Mouse (Mus musculus) heart, embryonic 12.5 days (tissue): Measurements from ENCODE around the gene Glt6d1. TPM values are rescaled to one million over a fixed set of nuclear protein-coding genes. Genes with fewer than 3 reads are reported as not detected.

ENCODE experiments used
- ATAC-seq: fragments of 200-750 bp; cut with Nextera tagmentation; 2 replicates; pipeline ENCODE4 v1.8.0; 2017; ENCODE audit warnings: moderate TSS enrichment, moderate library complexity; ENCODE audit not compliant: insufficient number of reproducible peaks, low FRiP score
- H3K27ac ChIP-seq: fragments of 300-500 bp; sonication (generic); 2 replicates; pipeline ENCODE4 v1.5.1; 2016; ENCODE audit warnings: mild to moderate bottlenecking, moderate library complexity; ENCODE audit not compliant: poor library complexity, severe bottlenecking
- H3K27me3 ChIP-seq: fragments of 300-500 bp; sonication (generic); replicated peaks from 2 replicates; pipeline ENCODE4 v1.6.1; 2016; ENCODE audit warnings: mild to moderate bottlenecking, moderate library complexity
- H3K36me3 ChIP-seq: fragments of 300-500 bp; sonication (generic); 2 replicates; pipeline ENCODE4 v1.6.1; 2016; ENCODE audit warnings: mild to moderate bottlenecking, moderate library complexity
- H3K4me1 ChIP-seq: fragments of 300-500 bp; sonication (generic); replicated peaks from 2 replicates; pipeline ENCODE4 v1.6.1; 2016; ENCODE audit warnings: mild to moderate bottlenecking
- H3K4me2 ChIP-seq: fragments of 300-500 bp; sonication (generic); 2 replicates; pipeline ENCODE4 v1.6.1; 2016; ENCODE audit warnings: mild to moderate bottlenecking, moderate library complexity
- H3K4me3 ChIP-seq: fragments of 300-500 bp; sonication (generic); 2 replicates; pipeline ENCODE4 v1.5.1; 2016; ENCODE audit warnings: mild to moderate bottlenecking
- H3K9ac ChIP-seq: fragments of 300-500 bp; sonication (generic); 2 replicates; pipeline ENCODE4 v1.6.1; 2016; ENCODE audit warnings: mild to moderate bottlenecking, moderate library complexity
- H3K9me3 ChIP-seq: fragments of 300-500 bp; sonication (generic); replicated peaks from 2 replicates; pipeline ENCODE4 v1.6.1; 2016; ENCODE audit warnings: mild to moderate bottlenecking, moderate library complexity
- WGBS: fragments of 180-500 bp; shearing (Covaris S2); methylation state at CpG from one replicate; pipeline ENCODE4 v1.1.7; 2016; 5-methylcytosine and 5-hydroxymethylcytosine counted together
- polyA plus RNA-seq: library from polyadenylated mRNA; unstranded; fragments of >200 nt; fragmentation: Nextera tagmentation; extraction: Ambion mirVana; gene quantifications from 2 replicates; pipeline ENCODE4 v1.2.1, GENCODE M21; 2016

Glt6d1 gene
- polyA plus RNA-seq, 1 experiment from 2014 or later: not detected

- H3K27ac ChIP-seq: no peak overlapping the region
- no peaks in the 10 kb centered on the region for H3K36me3 ChIP-seq
- H3K9me3 ChIP-seq: no peaks in the 10 kb centered on the region
- H3K4me2 ChIP-seq: no peak overlapping the region
- no peak overlapping the region for H3K9ac ChIP-seq
- WGBS: 15% methylated on average over 2 of the region's 2 CpGs
- H3K27me3 ChIP-seq: no peaks in the 10 kb centered on the region
- H3K4me3 ChIP-seq: no peak overlapping the region
- H3K4me1 ChIP-seq: no peaks in the 10 kb centered on the region
- ATAC-seq: no peak
Observed at GRCm38 (mm10) chr2:25797635-25798034, 18.0 kb downstream of the Glt6d1 start.

- WGBS: 61% methylated on average over 3 of the region's 3 CpGs
- H3K27ac ChIP-seq: no peak overlapping the region
- no peaks in the 10 kb centered on the region for H3K4me1 ChIP-seq
- ATAC-seq: no peak
- H3K4me3 ChIP-seq: no peak overlapping the region
- no peak overlapping the region for H3K9ac ChIP-seq
- no peaks in the 10 kb centered on the region for H3K27me3 ChIP-seq
- no peaks in the 10 kb centered on the region for H3K36me3 ChIP-seq
- no peak overlapping the region for H3K4me2 ChIP-seq
- no peaks in the 10 kb centered on the region for H3K9me3 ChIP-seq
Observed at GRCm38 (mm10) chr2:25789092-25789491, 26.6 kb downstream of the Glt6d1 start.

GRCm38 (mm10) chr2:25785573-25786322, 29.9 kb downstream of the Glt6d1 start:
- WGBS: 66% methylated on average over 5 of the region's 5 CpGs
- no peak overlapping the region for H3K4me2 ChIP-seq
- no peak overlapping the region for H3K9ac ChIP-seq
- H3K9me3 ChIP-seq: no peaks in the 10 kb centered on the region
- 0 out of 2 replicates have a peak, but pooled peaks cover 3% of the 10 kb centered on the region for H3K27me3 ChIP-seq
- no peak overlapping the region for H3K27ac ChIP-seq
- no peaks in the 10 kb centered on the region for H3K36me3 ChIP-seq
- H3K4me1 ChIP-seq: no peaks in the 10 kb centered on the region
- no peak for ATAC-seq
- no peak overlapping the region for H3K4me3 ChIP-seq

GRCm38 (mm10) chr2:25781957-25782356, 33.7 kb downstream of the Glt6d1 start, which contains the start of gene Gm13539:
Gene Gm13539, plus strand, starts transcription at chr2:25782257.
- Histone ChIP-seq H3K9me3 (no peaks in the 10 kb centered on the region), H3K4me3 (no peak within 1 kb of the TSS), H3K27me3 (0 out of 2 replicates have a peak, but pooled peaks cover 3% of the 10 kb centered on the region), H3K4me1 (no peaks in the 10 kb centered on the region), H3K4me2 (no peak within 1 kb of the TSS), H3K36me3 (no peaks in the 10 kb centered on the region), H3K27ac (no peak within 1 kb of the TSS), H3K9ac (no peak within 1 kb of the TSS)
- WGBS: 78% methylated on average over 3 of the region's 3 CpGs
- no peak for ATAC-seq

GRCm38 (mm10) chr2:25780921-25781320, 34.7 kb downstream of the Glt6d1 start:
- 65% methylated on average over 4 of the region's 4 CpGs for WGBS
- H3K27me3 ChIP-seq: 0 out of 2 replicates have a peak, but pooled peaks cover 3% of the 10 kb centered on the region
- no peaks in the 10 kb centered on the region for H3K9me3 ChIP-seq
- H3K4me1 ChIP-seq: no peaks in the 10 kb centered on the region
- H3K36me3 ChIP-seq: no peaks in the 10 kb centered on the region
- no peak overlapping the region for H3K4me3 ChIP-seq
- H3K27ac ChIP-seq: no peak overlapping the region
- no peak overlapping the region for H3K9ac ChIP-seq
- no peak overlapping the region for H3K4me2 ChIP-seq
- ATAC-seq: no peak

- Histone ChIP-seq H3K27ac (no peak overlapping the region), H3K4me1 (no peaks in the 10 kb centered on the region), H3K9ac (no peak overlapping the region), H3K4me3 (no peak overlapping the region), H3K4me2 (no peak overlapping the region), H3K36me3 (no peaks in the 10 kb centered on the region), H3K9me3 (no peaks in the 10 kb centered on the region), H3K27me3 (0 out of 2 replicates have a peak, but pooled peaks cover 5% of the 10 kb centered on the region)
- no peak for ATAC-seq
- 73% methylated on average over 9 of the region's 9 CpGs for WGBS
Observed at GRCm38 (mm10) chr2:25779076-25779475, 36.6 kb downstream of the Glt6d1 start.

- Histone ChIP-seq H3K9me3 (no peaks in the 10 kb centered on the region), H3K27me3 (0 out of 2 replicates have a peak, but pooled peaks cover 5% of the 10 kb centered on the region)
- ATAC-seq: no peak
Observed at GRCm38 (mm10) chr2:25776717-25777116, 38.9 kb downstream of the Glt6d1 start, which contains the start of gene Lcn11. Gene Lcn11, plus strand, starts transcription at chr2:25777017.

GRCm38 (mm10) chr2:25775991-25776390, 39.7 kb downstream of the Glt6d1 start:
- Histone ChIP-seq H3K9ac (no peak overlapping the region), H3K4me1 (no peaks in the 10 kb centered on the region), H3K36me3 (no peaks in the 10 kb centered on the region), H3K4me3 (no peak overlapping the region), H3K27me3 (0 out of 2 replicates have a peak, but pooled peaks cover 2% of the 10 kb centered on the region), H3K4me2 (no peak overlapping the region), H3K9me3 (no peaks in the 10 kb centered on the region), H3K27ac (no peak overlapping the region)
- 77% methylated on average over 3 of the region's 3 CpGs for WGBS
- ATAC-seq: no peak

More at GRCm38 (mm10) chr2:25776717-25777116, 38.9 kb downstream of the Glt6d1 start, which contains the start of gene Lcn11:
- Histone ChIP-seq H3K9ac (no peak within 1 kb of the TSS), H3K27ac (no peak within 1 kb of the TSS), H3K4me1 (no peaks in the 10 kb centered on the region), H3K4me2 (no peak within 1 kb of the TSS), H3K4me3 (no peak within 1 kb of the TSS), H3K36me3 (no peaks in the 10 kb centered on the region)
- WGBS: 80% methylated on average over 1 of the region's 1 CpGs

- H3K27ac ChIP-seq: no peak overlapping the region
- no peak overlapping the region for H3K4me2 ChIP-seq
- no peak overlapping the region for H3K9ac ChIP-seq
- H3K4me3 ChIP-seq: no peak overlapping the region
- ATAC-seq: no peak
- H3K27me3 ChIP-seq: 0 out of 2 replicates have a peak, but pooled peaks cover 5% of the 10 kb centered on the region
- no peaks in the 10 kb centered on the region for H3K9me3 ChIP-seq
- no peaks in the 10 kb centered on the region for H3K4me1 ChIP-seq
- WGBS: 69% methylated on average over 2 of the region's 2 CpGs
- H3K36me3 ChIP-seq: no peaks in the 10 kb centered on the region
Observed at GRCm38 (mm10) chr2:25774640-25775039, 41.0 kb downstream of the Glt6d1 start.

- H3K4me1 ChIP-seq: no peaks in the 10 kb centered on the region
- H3K27me3 ChIP-seq: 0 out of 2 replicates have a peak, but pooled peaks cover 8% of the 10 kb centered on the region
- no peak overlapping the region for H3K27ac ChIP-seq
- no peak for ATAC-seq
- 76% methylated on average over 2 of the region's 2 CpGs for WGBS
- H3K4me3 ChIP-seq: no peak overlapping the region
- no peaks in the 10 kb centered on the region for H3K9me3 ChIP-seq
- H3K9ac ChIP-seq: no peak overlapping the region
- no peaks in the 10 kb centered on the region for H3K36me3 ChIP-seq
- H3K4me2 ChIP-seq: no peak overlapping the region
Observed at GRCm38 (mm10) chr2:25773507-25773906, 42.1 kb downstream of the Glt6d1 start.

- no peak for ATAC-seq
- WGBS: 62% methylated on average over 4 of the region's 4 CpGs
- Histone ChIP-seq H3K4me1 (no peaks in the 10 kb centered on the region), H3K36me3 (no peaks in the 10 kb centered on the region), H3K27me3 (peaks cover 10% of the 10 kb centered on the region), H3K4me3 (no peak overlapping the region), H3K4me2 (no peak overlapping the region), H3K27ac (no peak overlapping the region), H3K9ac (no peak overlapping the region), H3K9me3 (no peaks in the 10 kb centered on the region)
Observed at GRCm38 (mm10) chr2:25767764-25768163, 47.9 kb downstream of the Glt6d1 start.
